Mouse (Mus musculus): Measurements from ENCODE around the gene Armc12. TPM values are rescaled to one million over a fixed set of nuclear protein-coding genes. Genes with fewer than 3 reads are reported as not detected.

The Armc12 gene
- total RNA-seq, 2 experiments from 2014 or later, result not detected

- peak; percentile 69 for DNase-seq
- intact Hi-C loops (cut with DNase I), result no loop called here
Observed at GRCm38 (mm10) chr17:28575244-28576125, 44.9 kb downstream of the Armc12 start, which contains the start of gene Lhfpl5. Gene Lhfpl5 (plus strand): TSS chr17:28575641.

- peak; percentile 29 for DNase-seq
- intact Hi-C loops (cut with DNase I), result no loop called here
Observed at GRCm38 (mm10) chr17:28580396-28580795, 49.8 kb downstream of the Armc12 start.

GRCm38 (mm10) chr17:28581056-28581455 lies 50.5 kb downstream of the Armc12 start:
- no peak for DNase-seq
- intact Hi-C loops (cut with DNase I), result no loop called here

GRCm38 (mm10) chr17:28586509-28586908 lies 55.9 kb downstream of the Armc12 start:
- intact Hi-C loops (cut with DNase I), result no loop called here
- DNase-seq, result no peak

GRCm38 (mm10) chr17:28588591-28588990 lies 58.0 kb downstream of the Armc12 start:
- intact Hi-C loops (cut with DNase I), result no loop called here
- DNase-seq, result no peak

Small RNA genes lying within 50 kb of the gene (microRNA-seq; reads per million reads assigned to microRNA genes)
- gene Gm25195 (not detected), gene Mir6969 (not detected)

Other genes starting within 250 kb of the Armc12 start
- 10 to 100 TPM; 28.9 to 29.0 TPM for gene Fance, start 217.3 kb upstream of the Armc12 start, total RNA-seq (2021)
- gene Rpl10a, start 202.3 kb upstream of the Armc12 start, total RNA-seq (2021), result 100 to 1,000 TPM; 646 to 664 TPM
- gene Tead3, start 180.0 kb upstream of the Armc12 start, total RNA-seq (2021), result 1 to 10 TPM; 5.8 to 6.3 TPM
- gene Tulp1, start 165.6 kb upstream of the Armc12 start, total RNA-seq (2021), result under 1 TPM; 0.58 to 0.92 TPM
- 10 to 100 TPM; 39.0 to 40.9 TPM for gene Fkbp5, start 13.3 kb upstream of the Armc12 start, total RNA-seq (2021)
- gene Clpsl2, start 18.6 kb downstream of the Armc12 start, total RNA-seq (2021), result not detected
- gene Clps, start 30.0 kb downstream of the Armc12 start, total RNA-seq (2021), result not detected
- 1 to 10 TPM; 7.4 to 8.1 TPM for gene Lhfpl5, start 44.8 kb downstream of the Armc12 start, total RNA-seq (2021)
- gene Srpk1, start 91.9 kb downstream of the Armc12 start, total RNA-seq (2021), result 100 to 1,000 TPM; 127 to 133 TPM
- gene Slc26a8, start 159.4 kb downstream of the Armc12 start, total RNA-seq (2021), result 10 to 100 TPM in 1 of 2 experiments, 1 to 10 TPM in 1; 6.2 to 10.4 TPM
- 10 to 100 TPM; 46.5 to 53.2 TPM for gene Mapk14, start 160.5 kb downstream of the Armc12 start, total RNA-seq (2021)
- gene AC170998.1, start 195.3 kb downstream of the Armc12 start, total RNA-seq (2021), result 1 to 10 TPM; 2.0 to 3.4 TPM
- gene Mapk13, start 238.5 kb downstream of the Armc12 start, total RNA-seq (2021), result under 1 TPM; 0.72 to 0.83 TPM

All from left cerebral cortex, postnatal 4 days (tissue).